Mouse (Mus musculus) midbrain, embryonic 10.5 days (tissue): ENCODE data around the gene Hist1h3e. TPM values are rescaled to one million over a fixed set of nuclear protein-coding genes. Genes with fewer than 3 reads are reported as not detected.
A peak's percentile ranks its signal among the peaks of the same experiment; 100 is the strongest.
"Not testable (repeated sequence)": the region's sequence is repeated elsewhere in the genome, so short reads cannot be mapped to it uniquely, and the experiment has no call there.

Experiments used
- DNase-seq: peaks from one replicate; pipeline ENCODE4 v3.0.0-alpha.2; 2017; ENCODE audit warnings: low spot score
- H3K27ac ChIP-seq: fragments of 300-500 bp; sonication (generic); replicated peaks from 2 replicates; pipeline ENCODE4 v1.5.1; 2016; ENCODE audit warnings: mild to moderate bottlenecking
- H3K27me3 ChIP-seq: fragments of 300-500 bp; sonication (generic); 2 replicates; pipeline ENCODE4 v1.6.1; 2016; ENCODE audit warnings: low read depth, mild to moderate bottlenecking; ENCODE audit not compliant: poor library complexity, severe bottlenecking
- H3K36me3 ChIP-seq: fragments of 300-500 bp; sonication (generic); 2 replicates; pipeline ENCODE4 v1.6.1; 2016; ENCODE audit warnings: mild to moderate bottlenecking, moderate library complexity
- H3K4me1 ChIP-seq: fragments of 300-500 bp; sonication (generic); 2 replicates; pipeline ENCODE4 v1.6.1; 2016
- H3K4me3 ChIP-seq: fragments of 300-500 bp; sonication (generic); 2 replicates; pipeline ENCODE4 v1.5.1; 2016; ENCODE audit warnings: mild to moderate bottlenecking, moderate library complexity
- H3K9me3 ChIP-seq: fragments of 300-500 bp; sonication (generic); replicated peaks from 2 replicates; pipeline ENCODE4 v1.6.1; 2016; ENCODE audit warnings: mild to moderate bottlenecking
- WGBS: fragments of 180-500 bp; shearing (Covaris S2); methylation state at CpG from one replicate; pipeline ENCODE4 v1.1.7; 2016; 5-methylcytosine and 5-hydroxymethylcytosine counted together
- polyA plus RNA-seq: library from polyadenylated mRNA; unstranded; fragments of >200 nt; fragmentation: Nextera tagmentation; extraction: Ambion mirVana; gene quantifications from 2 replicates; pipeline ENCODE4 v1.2.1, GENCODE M21; 2016

Gene Hist1h3e
- polyA plus RNA-seq, 1 experiment from 2014 or later = 7.2 TPM

GRCm38 (mm10) chr13:23592614-23593013, 30.4 kb upstream of the Hist1h3e start:
- WGBS = 90% methylated on average over 7 of the region's 7 CpGs
- Histone ChIP-seq H3K36me3 (no peaks in the 10 kb centered on the region), H3K9me3 (no peaks in the 10 kb centered on the region; the same call in 1 of the 2 replicates), H3K4me1 (no peaks in the 10 kb centered on the region), H3K4me3 (no peak overlapping the region), H3K27me3 (no peaks in the 10 kb centered on the region), H3K27ac (no peak overlapping the region)
- no peak for DNase-seq

- 92% methylated on average over 7 of the region's 7 CpGs for WGBS
- H3K36me3 ChIP-seq, H3K27ac ChIP-seq, DNase-seq, H3K9me3 ChIP-seq, H3K4me1 ChIP-seq, H3K27me3 ChIP-seq, H3K4me3 ChIP-seq: not testable (repeated sequence)
Measured at GRCm38 (mm10) chr13:23591886-23592285, 29.7 kb upstream of the Hist1h3e start.

GRCm38 (mm10) chr13:23591206-23591605, 29.0 kb upstream of the Hist1h3e start:
- no peak overlapping the region for H3K4me3 ChIP-seq
- no peak overlapping the region for H3K27ac ChIP-seq
- no peaks in the 10 kb centered on the region; the same call in 1 of the 2 replicates for H3K9me3 ChIP-seq
- WGBS = 97% methylated on average over 7 of the region's 7 CpGs
- H3K36me3 ChIP-seq = no peaks in the 10 kb centered on the region
- H3K27me3 ChIP-seq = no peaks in the 10 kb centered on the region
- H3K4me1 ChIP-seq = peaks cover 9% of the 10 kb centered on the region
- no peak for DNase-seq

- peak overlapping the region; percentile 49 for H3K4me3 ChIP-seq
- peak overlapping the region; percentile 94 for H3K27ac ChIP-seq
- peaks cover 42% of the 10 kb centered on the region for H3K4me1 ChIP-seq
- H3K9me3 ChIP-seq = no peaks in the 10 kb centered on the region; the same call in 1 of the 2 replicates
- H3K36me3 ChIP-seq = no peaks in the 10 kb centered on the region
- DNase-seq = no peak
- no peaks in the 10 kb centered on the region for H3K27me3 ChIP-seq
- WGBS = 5% methylated on average over 1 of the region's 1 CpGs
Measured at GRCm38 (mm10) chr13:23586940-23587225, 24.7 kb upstream of the Hist1h3e start.

- WGBS = 2% methylated on average over 22 of the region's 22 CpGs
- DNase-seq = peak; percentile 41
Measured at GRCm38 (mm10) chr13:23586099-23586939, 24.1 kb upstream of the Hist1h3e start.

GRCm38 (mm10) chr13:23585442-23586098, 23.4 kb upstream of the Hist1h3e start:
- WGBS = 0% methylated on average over 34 of the region's 36 CpGs
- peak overlapping the region; percentile 94 for H3K27ac ChIP-seq
- peak; percentile 71 for DNase-seq
- H3K36me3 ChIP-seq, H3K27me3 ChIP-seq, H3K9me3 ChIP-seq: not testable (repeated sequence)
- peak overlapping the region; percentile 49 for H3K4me3 ChIP-seq
- peaks cover 51% of the 10 kb centered on the region for H3K4me1 ChIP-seq

More at GRCm38 (mm10) chr13:23586099-23586939, 24.1 kb upstream of the Hist1h3e start:
- Histone ChIP-seq H3K27me3 (no peaks in the 10 kb centered on the region), H3K27ac (peak overlapping the region; percentile 94), H3K9me3 (no peaks in the 10 kb centered on the region), H3K4me3 (peak overlapping the region; percentile 49), H3K36me3 (no peaks in the 10 kb centered on the region), H3K4me1 (peaks cover 44% of the 10 kb centered on the region)

- under 1% methylated on average over 21 of the region's 21 CpGs for WGBS
- peak overlapping the region; percentile 94 for H3K27ac ChIP-seq
Measured at GRCm38 (mm10) chr13:23585029-23585441, 22.9 kb upstream of the Hist1h3e start.

GRCm38 (mm10) chr13:23584331-23584730, 22.2 kb upstream of the Hist1h3e start:
- DNase-seq = peak; percentile 31
- Histone ChIP-seq H3K4me3 (peak overlapping the region; percentile 49), H3K36me3 (no peaks in the 10 kb centered on the region), H3K9me3 (no peaks in the 10 kb centered on the region), H3K27ac (peak overlapping the region; percentile 94), H3K4me1 (peaks cover 51% of the 10 kb centered on the region), H3K27me3 (no peaks in the 10 kb centered on the region)

More at GRCm38 (mm10) chr13:23585029-23585441, 22.9 kb upstream of the Hist1h3e start:
- Histone ChIP-seq H3K9me3 (no peaks in the 10 kb centered on the region), H3K4me3 (peak overlapping the region; percentile 49), H3K27me3 (no peaks in the 10 kb centered on the region), H3K4me1 (peaks cover 51% of the 10 kb centered on the region), H3K36me3 (no peaks in the 10 kb centered on the region)
- DNase-seq = peak; percentile 77

GRCm38 (mm10) chr13:23583387-23584068, 21.4 kb upstream of the Hist1h3e start:
- Histone ChIP-seq H3K27me3 (no peaks in the 10 kb centered on the region), H3K9me3 (no peaks in the 10 kb centered on the region), H3K36me3 (no peaks in the 10 kb centered on the region), H3K4me1 (peaks cover 51% of the 10 kb centered on the region), H3K27ac (peak overlapping the region; percentile 94), H3K4me3 (peak overlapping the region; percentile 63; the same call in 1 of the 2 replicates)
- peak; percentile 19 for DNase-seq

- Histone ChIP-seq H3K9me3 (no peaks in the 10 kb centered on the region), H3K4me3 (peak overlapping the region; percentile 63), H3K27me3 (no peaks in the 10 kb centered on the region), H3K4me1 (peaks cover 55% of the 10 kb centered on the region), H3K36me3 (no peaks in the 10 kb centered on the region), H3K27ac (peak overlapping the region; percentile 94)
- WGBS = 3% methylated on average over 6 of the region's 6 CpGs
- DNase-seq = peak; percentile 52
Measured at GRCm38 (mm10) chr13:23582219-23583056, 20.3 kb upstream of the Hist1h3e start.

- Histone ChIP-seq H3K4me1 (peaks cover 57% of the 10 kb centered on the region), H3K27ac (peak within 1 kb of the TSS; percentile 94), H3K9me3 (no peaks in the 10 kb centered on the region), H3K36me3 (no peaks in the 10 kb centered on the region), H3K27me3 (no peaks in the 10 kb centered on the region), H3K4me3 (peak within 1 kb of the TSS; percentile 63)
- peak; percentile 94 for DNase-seq
- WGBS = under 1% methylated on average over 43 of the region's 43 CpGs
Measured at GRCm38 (mm10) chr13:23581408-23582218, 19.4 kb upstream of the Hist1h3e start, which contains the start of gene Hist1h4d. Gene Hist1h4d, plus strand, starts transcription at chr13:23581598.
